Mouse (Mus musculus): ENCODE measurements at regions not wholly inside any gene's neighbourhood (a gene's known extent, or its start where the extent isn't known, plus 50 kb on each side); places are given as distances from the start of the nearest gene placed in this dataset.

- DNase-seq = no peak
Observed at GRCm38 (mm10) chr12:44145321-44145720, 64.8 kb downstream of the Dnajb9 start.

- no peak for DNase-seq
Observed at GRCm38 (mm10) chr12:44139026-44139425, 71.1 kb downstream of the Dnajb9 start.

- no peak for DNase-seq
Observed at GRCm38 (mm10) chr12:44128874-44129273, 81.3 kb downstream of the Dnajb9 start.

- DNase-seq = no peak
Observed at GRCm38 (mm10) chr12:44105085-44105484, 105.0 kb downstream of the Dnajb9 start.

- no peak for DNase-seq
Observed at GRCm38 (mm10) chr12:44099188-44099587, 110.9 kb downstream of the Dnajb9 start.

- no peak for DNase-seq
Observed at GRCm38 (mm10) chr12:44071766-44072165, 138.4 kb downstream of the Dnajb9 start.

GRCm38 (mm10) chr12:44056493-44057163 is 153.5 kb downstream of the Dnajb9 start:
- no peak for DNase-seq

- no peak for DNase-seq
Observed at GRCm38 (mm10) chr12:44045806-44046205, 164.3 kb downstream of the Dnajb9 start.

- no peak for DNase-seq
Observed at GRCm38 (mm10) chr12:44044388-44045105, 165.6 kb downstream of the Dnajb9 start.

- DNase-seq = no peak
Observed at GRCm38 (mm10) chr12:44006795-44007194, 203.3 kb downstream of the Dnajb9 start.

- no peak for DNase-seq
Observed at GRCm38 (mm10) chr12:43983548-43983947, 226.6 kb downstream of the Dnajb9 start.

GRCm38 (mm10) chr12:43963973-43964372 is 246.2 kb downstream of the Dnajb9 start:
- DNase-seq = no peak

- peak; percentile 29 for DNase-seq
Observed at GRCm38 (mm10) chr12:43962551-43963120, 247.5 kb downstream of the Dnajb9 start.

- DNase-seq = no peak
Observed at GRCm38 (mm10) chr12:43924228-43924627, 285.9 kb downstream of the Dnajb9 start.

GRCm38 (mm10) chr12:43920396-43920795 is 289.7 kb downstream of the Dnajb9 start:
- DNase-seq = no peak

- no peak for DNase-seq
Observed at GRCm38 (mm10) chr12:43919114-43919513, 291.0 kb downstream of the Dnajb9 start.

- no peak for DNase-seq
Observed at GRCm38 (mm10) chr12:43916779-43917178, 293.3 kb downstream of the Dnajb9 start.

- no peak for DNase-seq
Observed at GRCm38 (mm10) chr12:43899273-43899672, 310.9 kb downstream of the Dnajb9 start.

- no peak for DNase-seq
Observed at GRCm38 (mm10) chr12:43885596-43885995, 324.5 kb downstream of the Dnajb9 start.

GRCm38 (mm10) chr12:43860479-43860878 is 349.6 kb downstream of the Dnajb9 start:
- DNase-seq = no peak

- DNase-seq = no peak
Observed at GRCm38 (mm10) chr12:43856370-43856769, 353.8 kb downstream of the Dnajb9 start.

- no peak for DNase-seq
Observed at GRCm38 (mm10) chr12:43852246-43852645, 357.9 kb downstream of the Dnajb9 start.

- no peak for DNase-seq
Observed at GRCm38 (mm10) chr12:43851264-43852009, 358.7 kb downstream of the Dnajb9 start.

Measured in gastrocnemius, postnatal 10 days (tissue).